Mouse (Mus musculus) ES-Bruce4 (cell line): Measurements from ENCODE around the gene Hacd4. TPM values are rescaled to one million over a fixed set of nuclear protein-coding genes. Genes with fewer than 3 reads are reported as not detected.
"Not testable (repeated sequence)": the region's sequence is repeated elsewhere in the genome, so short reads cannot be mapped to it uniquely, and the experiment has no call there.

Experiments used
- H3K27ac ChIP-seq: 2 replicates; pipeline ENCODE4 v1.5.1; 2012; ENCODE audit warnings: low read length, inconsistent platforms; ENCODE audit not compliant: insufficient read depth
- H3K27me3 ChIP-seq: 2 replicates; pipeline ENCODE4 v1.6.1; 2012; ENCODE audit warnings: mild to moderate bottlenecking, low read length, inconsistent platforms; ENCODE audit not compliant: control insufficient read depth, poor library complexity, insufficient read depth, severe bottlenecking
- H3K36me3 ChIP-seq: 2 replicates; pipeline ENCODE4 v1.6.1; 2012; ENCODE audit warnings: inconsistent platforms, mild to moderate bottlenecking, low read length, moderate library complexity; ENCODE audit not compliant: control insufficient read depth, poor library complexity, insufficient read depth, severe bottlenecking
- H3K4me1 ChIP-seq: one replicate; pipeline ENCODE4 v1.8.1; 2011; ENCODE audit warnings: low read length; ENCODE audit not compliant: control insufficient read depth, insufficient read depth
- H3K4me3 ChIP-seq: 2 replicates; pipeline ENCODE4 v1.5.1; 2011; ENCODE audit warnings: low read depth, mild to moderate bottlenecking, low read length
- H3K9ac ChIP-seq: 2 replicates; pipeline ENCODE4 v1.6.1; 2012; ENCODE audit warnings: low read depth, mild to moderate bottlenecking, inconsistent platforms; ENCODE audit not compliant: poor library complexity, severe bottlenecking
- H3K9me3 ChIP-seq: replicated peaks from 2 replicates; pipeline ENCODE4 v1.6.1; 2012; ENCODE audit warnings: mild to moderate bottlenecking, low read length, inconsistent platforms; ENCODE audit not compliant: control insufficient read depth, poor library complexity, insufficient read depth, severe bottlenecking
- CTCF ChIP-seq: IDR thresholded peaks from one replicate; pipeline ENCODE4 v1.8.1; 2011; ENCODE audit warnings: low read depth, low read length
- EP300 ChIP-seq: IDR thresholded peaks from 2 replicates; pipeline ENCODE4 v1.6.1; 2011; ENCODE audit warnings: low read depth, low read length; ENCODE audit not compliant: insufficient read depth
- POLR2A ChIP-seq: IDR thresholded peaks from one replicate; pipeline ENCODE4 v1.8.1; 2011; ENCODE audit warnings: low read length; ENCODE audit not compliant: insufficient read depth
- polyA plus RNA-seq: library from polyadenylated mRNA; stranded (reverse); fragments of >200 nt; gene quantifications from 2 replicates; pipeline ENCODE4 v1.2.4, GENCODE M21; 2011; ENCODE audit warnings: low read depth; ENCODE audit not compliant: missing spikeins, insufficient read depth, insufficient read length

Hacd4 gene
- polyA plus RNA-seq, 1 experiment, result 3.0 TPM

DNA sequence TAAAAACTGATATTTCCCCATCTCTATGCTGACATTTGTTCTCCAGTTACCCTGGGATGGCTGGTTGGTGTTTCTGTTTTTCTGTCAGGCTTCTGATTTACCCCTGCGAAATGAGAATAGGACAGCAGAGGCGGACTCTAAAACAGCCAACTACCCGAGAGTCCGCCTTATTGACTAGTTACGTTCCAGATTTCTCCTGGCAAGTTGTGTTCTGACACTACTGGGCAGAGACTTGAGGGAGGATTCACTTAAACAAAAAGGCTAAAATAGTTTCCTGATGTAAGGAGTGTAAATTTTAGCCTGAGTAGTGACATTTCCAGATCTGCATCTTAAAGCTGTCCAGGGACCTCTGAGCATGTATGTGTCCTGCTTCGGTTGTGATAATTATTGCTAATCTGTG is 35.8 kb downstream of the Hacd4 start:
- TF ChIP-seq CTCF (no peak), POLR2A (no peak), EP300 (no peak)
- no peak overlapping the region for H3K9ac ChIP-seq
- no peaks in the 10 kb centered on the region for H3K9me3 ChIP-seq
- H3K27me3 ChIP-seq, result no peaks in the 10 kb centered on the region
- no peaks in the 10 kb centered on the region for H3K4me1 ChIP-seq
- H3K4me3 ChIP-seq, result no peak overlapping the region
- H3K36me3 ChIP-seq, result no peaks in the 10 kb centered on the region
- H3K27ac ChIP-seq, result no peak overlapping the region

DNA sequence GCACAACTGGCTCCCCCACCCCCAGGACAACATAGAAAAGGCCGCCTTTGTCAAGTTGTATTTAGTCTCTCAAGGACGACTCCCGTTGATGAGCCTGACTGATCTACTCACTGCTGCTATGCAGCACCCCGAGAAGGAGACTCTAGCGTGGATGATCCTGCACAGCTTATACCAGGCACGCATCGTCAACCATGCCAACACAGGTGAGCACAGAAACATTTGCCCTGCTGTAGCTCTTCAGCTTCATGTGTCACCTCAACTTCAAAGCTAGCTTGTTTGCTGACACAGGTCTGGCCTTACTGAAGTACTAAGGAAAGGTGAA is 37.8 kb downstream of the Hacd4 start:
- no peaks in the 10 kb centered on the region for H3K9me3 ChIP-seq
- H3K4me3 ChIP-seq, result no peak overlapping the region
- H3K36me3 ChIP-seq, result no peaks in the 10 kb centered on the region
- TF ChIP-seq POLR2A (no peak), EP300 (no peak), CTCF (no peak)
- no peaks in the 10 kb centered on the region for H3K4me1 ChIP-seq
- H3K27me3 ChIP-seq, result no peaks in the 10 kb centered on the region
- H3K9ac ChIP-seq, result no peak overlapping the region
- H3K27ac ChIP-seq, result no peak overlapping the region

- no peak overlapping the region for H3K4me3 ChIP-seq
- H3K9me3 ChIP-seq, result no peaks in the 10 kb centered on the region
- H3K9ac ChIP-seq, result no peak overlapping the region
- no peaks in the 10 kb centered on the region for H3K27me3 ChIP-seq
- no peaks in the 10 kb centered on the region for H3K4me1 ChIP-seq
- H3K36me3 ChIP-seq, result no peaks in the 10 kb centered on the region
- TF ChIP-seq EP300 (no peak), POLR2A (no peak), CTCF (no peak)
- no peak overlapping the region for H3K27ac ChIP-seq
Measured at GRCm38 (mm10) chr4:88400302-88400991, 38.3 kb downstream of the Hacd4 start.

GRCm38 (mm10) chr4:88396995-88397521 is 41.7 kb downstream of the Hacd4 start:
- Histone ChIP-seq H3K4me3 (no peak overlapping the region), H3K36me3 (no peaks in the 10 kb centered on the region), H3K27ac (no peak overlapping the region), H3K4me1 (no peaks in the 10 kb centered on the region), H3K27me3 (no peaks in the 10 kb centered on the region), H3K9ac (no peak overlapping the region), H3K9me3 (no peaks in the 10 kb centered on the region)
- TF ChIP-seq POLR2A (no peak), EP300 (no peak), CTCF (no peak)

DNA sequence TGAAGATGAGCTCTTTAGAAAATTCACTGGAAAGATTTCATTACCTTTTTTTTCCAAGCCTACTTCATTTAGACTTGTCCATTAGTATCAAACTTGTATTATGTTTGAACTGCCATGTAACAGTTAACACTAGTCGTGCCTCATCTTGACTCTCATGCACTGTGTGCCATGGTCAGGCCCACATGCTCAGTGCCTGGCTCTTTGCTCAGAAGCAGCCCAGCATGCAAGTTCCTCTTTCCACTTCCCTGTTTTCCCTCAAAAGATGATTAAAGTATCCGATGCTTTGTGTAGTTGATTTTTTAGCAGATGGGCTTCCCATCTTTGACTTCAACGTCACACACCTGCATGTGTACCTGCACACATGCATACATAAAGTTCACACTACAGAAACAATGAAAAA is 43.0 kb downstream of the Hacd4 start:
- H3K27me3 ChIP-seq, result no peaks in the 10 kb centered on the region
- H3K9me3 ChIP-seq, result no peaks in the 10 kb centered on the region
- TF ChIP-seq POLR2A (no peak), CTCF (no peak), EP300 (no peak)
- no peak overlapping the region for H3K9ac ChIP-seq
- H3K4me1 ChIP-seq, result no peaks in the 10 kb centered on the region
- H3K27ac ChIP-seq, result no peak overlapping the region
- H3K4me3 ChIP-seq, result no peak overlapping the region
- H3K36me3 ChIP-seq, result no peaks in the 10 kb centered on the region

DNA sequence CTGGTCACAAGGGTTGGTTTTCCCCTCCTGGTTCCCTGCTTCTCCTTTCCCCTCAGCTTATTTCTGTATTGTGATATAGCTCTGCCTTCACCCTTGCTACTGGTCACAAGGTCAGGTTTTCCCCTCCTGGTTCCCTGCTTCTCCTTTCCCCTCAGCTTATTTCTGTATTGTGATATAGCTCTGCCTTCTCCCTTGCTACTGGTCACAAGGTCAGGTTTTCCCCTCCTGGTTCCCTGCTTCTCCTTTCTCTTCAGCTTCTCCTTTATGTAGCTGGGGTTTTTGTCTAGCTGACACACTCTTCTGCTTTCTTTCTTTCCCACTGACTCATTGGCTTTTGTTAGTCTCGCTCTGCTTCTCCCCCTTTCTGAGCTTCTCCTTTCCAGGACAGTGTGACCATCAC is 48.1 kb downstream of the Hacd4 start:
- H3K4me3 ChIP-seq, H3K27ac ChIP-seq, H3K9ac ChIP-seq, H3K4me1 ChIP-seq, H3K36me3 ChIP-seq, H3K27me3 ChIP-seq, H3K9me3 ChIP-seq: not testable (repeated sequence)
